Mouse (Mus musculus) cortical plate, adult 2 months (tissue): ENCODE results near the gene Pkm. TPM values are rescaled to one million over a fixed set of nuclear protein-coding genes. Genes with fewer than 3 reads are reported as not detected.

ENCODE experiments used
- H3K27ac ChIP-seq: fragments of 200-500 bp; 2 replicates; pipeline ENCODE4 v1.5.1; 2012; ENCODE audit warnings: low read length, control low read depth, inconsistent platforms; ENCODE audit not compliant: insufficient read depth
- H3K4me1 ChIP-seq: fragments of 200-500 bp; 2 replicates; pipeline ENCODE4 v1.6.1; 2011; ENCODE audit warnings: low read length; ENCODE audit not compliant: control insufficient read depth, insufficient read depth
- H3K4me3 ChIP-seq: fragments of 200-500 bp; 2 replicates; pipeline ENCODE4 v1.5.1; 2011; ENCODE audit warnings: mild to moderate bottlenecking, low read length, control low read depth; ENCODE audit not compliant: insufficient read depth
- CTCF ChIP-seq: fragments of 200-500 bp; IDR thresholded peaks from 2 replicates; pipeline ENCODE4 v1.5.1; 2011; ENCODE audit warnings: mild to moderate bottlenecking, control low read depth, low read length; ENCODE audit not compliant: insufficient read depth; ENCODE audit errors: extremely low read depth
- POLR2A ChIP-seq: fragments of 200-500 bp; IDR thresholded peaks from 2 replicates; pipeline ENCODE4 v1.6.1; 2011; ENCODE audit warnings: mild to moderate bottlenecking, low read length, control low read depth; ENCODE audit not compliant: insufficient read depth; ENCODE audit errors: extremely low read depth
- polyA plus RNA-seq: library from polyadenylated mRNA; depleted of rRNA; stranded (reverse); fragments of >200 nt; gene quantifications from 2 replicates; pipeline ENCODE4 v1.2.3, GENCODE M21; 2012

The Pkm gene
- polyA plus RNA-seq, 1 experiment = 1,545 TPM

- Histone ChIP-seq H3K27ac (no peak overlapping the region), H3K4me3 (no peak overlapping the region), H3K4me1 (peaks cover 8% of the 10 kb centered on the region)
- TF ChIP-seq CTCF (no peak), POLR2A (no peak)
Measured at GRCm38 (mm10) chr9:59675598-59675997, 19.4 kb downstream of the Pkm start.

- TF ChIP-seq POLR2A (no peak), CTCF (peak; percentile 74)
- no peak overlapping the region for H3K27ac ChIP-seq
Measured at GRCm38 (mm10) chr9:59678313-59678712, 22.1 kb downstream of the Pkm start.

GRCm38 (mm10) chr9:59679678-59680533 is 23.7 kb downstream of the Pkm start, which contains the start of gene Gramd2:
Gene Gramd2, plus strand, starts transcription at chr9:59680144.
- TF ChIP-seq POLR2A (peak; percentile 47; the same call in 1 of the 2 replicates), CTCF (0 out of 2 replicates have a peak, but pooled peaks have one; percentile 0)
- Histone ChIP-seq H3K4me3 (peak within 1 kb of the TSS; percentile 49), H3K27ac (no peak within 1 kb of the TSS), H3K4me1 (no peaks in the 10 kb centered on the region; the same call in 1 of the 2 replicates)

More at GRCm38 (mm10) chr9:59678313-59678712, 22.1 kb downstream of the Pkm start:
- H3K4me3 ChIP-seq = no peak overlapping the region
- H3K4me1 ChIP-seq = peaks cover 2% of the 10 kb centered on the region; the same call in 1 of the 2 replicates

GRCm38 (mm10) chr9:59680534-59680875 is 24.3 kb downstream of the Pkm start:
- H3K27ac ChIP-seq = no peak overlapping the region
- no peak for TF ChIP-seq CTCF
- no peak for TF ChIP-seq POLR2A
- peak overlapping the region; percentile 49 for H3K4me3 ChIP-seq
- no peaks in the 10 kb centered on the region; the same call in 1 of the 2 replicates for H3K4me1 ChIP-seq

- H3K27ac ChIP-seq = no peak overlapping the region
- H3K4me1 ChIP-seq = peaks cover 4% of the 10 kb centered on the region; the same call in 1 of the 2 replicates
- no peak overlapping the region for H3K4me3 ChIP-seq
- no peak for TF ChIP-seq POLR2A
- TF ChIP-seq CTCF = no peak
Measured at GRCm38 (mm10) chr9:59684020-59684419, 27.9 kb downstream of the Pkm start.

GRCm38 (mm10) chr9:59687416-59688046 is 31.4 kb downstream of the Pkm start:
- H3K27ac ChIP-seq = peak overlapping the region; percentile 79
- H3K4me1 ChIP-seq = peaks cover 4% of the 10 kb centered on the region; the same call in 1 of the 2 replicates
- TF ChIP-seq POLR2A (peak; percentile 44; the same call in 1 of the 2 replicates), CTCF (no peak)

GRCm38 (mm10) chr9:59691635-59692094 is 35.5 kb downstream of the Pkm start:
- TF ChIP-seq CTCF = no peak
- peak; percentile 59; the same call in 1 of the 2 replicates for TF ChIP-seq POLR2A
- peak overlapping the region; percentile 53; the same call in 1 of the 2 replicates for H3K27ac ChIP-seq
- H3K4me3 ChIP-seq = peak overlapping the region; percentile 47

More at GRCm38 (mm10) chr9:59687416-59688046, 31.4 kb downstream of the Pkm start:
- H3K4me3 ChIP-seq = no peak overlapping the region

GRCm38 (mm10) chr9:59692145-59692544 is 36.0 kb downstream of the Pkm start:
- no peaks in the 10 kb centered on the region; the same call in 1 of the 2 replicates for H3K4me1 ChIP-seq
- TF ChIP-seq CTCF = no peak
- TF ChIP-seq POLR2A = no peak
- H3K4me3 ChIP-seq = peak overlapping the region; percentile 47
- peak overlapping the region; percentile 53; the same call in 1 of the 2 replicates for H3K27ac ChIP-seq

More at GRCm38 (mm10) chr9:59691635-59692094, 35.5 kb downstream of the Pkm start:
- H3K4me1 ChIP-seq = peaks cover 2% of the 10 kb centered on the region; the same call in 1 of the 2 replicates
